Mouse (Mus musculus) heart, embryonic 13.5 days (tissue): ENCODE measurements at regions not wholly inside any gene's neighbourhood (a gene's known extent, or its start where the extent isn't known, plus 50 kb on each side); places are given as distances from the start of the nearest gene placed in this dataset.

ENCODE experiments used
- ATAC-seq: fragments of 200-750 bp; cut with Nextera tagmentation; 2 replicates; pipeline ENCODE4 v1.8.0; 2017; ENCODE audit warnings: moderate TSS enrichment; ENCODE audit not compliant: insufficient number of reproducible peaks, low FRiP score, low TSS enrichment; ENCODE audit errors: extremely low read depth
- H3K27ac ChIP-seq: fragments of 300-500 bp; sonication (generic); replicated peaks from 2 replicates; pipeline ENCODE4 v1.5.1; 2015; ENCODE audit warnings: moderate library complexity, mild to moderate bottlenecking, inconsistent platforms
- H3K27me3 ChIP-seq: fragments of 300-500 bp; sonication (generic); replicated peaks from 2 replicates; pipeline ENCODE4 v1.6.1; 2015; ENCODE audit warnings: mild to moderate bottlenecking, inconsistent platforms
- H3K36me3 ChIP-seq: fragments of 300-500 bp; sonication (generic); 2 replicates; pipeline ENCODE4 v1.6.1; 2015; ENCODE audit warnings: mild to moderate bottlenecking, inconsistent platforms
- H3K4me1 ChIP-seq: fragments of 300-500 bp; sonication (generic); 2 replicates; pipeline ENCODE4 v1.6.1; 2015; ENCODE audit warnings: inconsistent platforms
- H3K4me2 ChIP-seq: fragments of 300-500 bp; sonication (generic); 2 replicates; pipeline ENCODE4 v1.6.1; 2015; ENCODE audit warnings: inconsistent platforms, mild to moderate bottlenecking, moderate library complexity
- H3K4me3 ChIP-seq: fragments of 300-500 bp; sonication (generic); 2 replicates; pipeline ENCODE4 v1.5.1; 2015; ENCODE audit warnings: moderate library complexity, mild to moderate bottlenecking, inconsistent platforms
- H3K9ac ChIP-seq: fragments of 300-500 bp; sonication (generic); 2 replicates; pipeline ENCODE4 v1.6.1; 2015; ENCODE audit warnings: inconsistent platforms, mild to moderate bottlenecking, moderate library complexity
- H3K9me3 ChIP-seq: fragments of 300-500 bp; sonication (generic); 2 replicates; pipeline ENCODE4 v1.6.1; 2016; ENCODE audit warnings: inconsistent platforms
- WGBS: fragments of 180-500 bp; shearing (Covaris S2); methylation state at CpG from one replicate; pipeline ENCODE4 v1.1.7; 2015; ENCODE audit warnings: mixed read lengths; 5-methylcytosine and 5-hydroxymethylcytosine counted together

DNA sequence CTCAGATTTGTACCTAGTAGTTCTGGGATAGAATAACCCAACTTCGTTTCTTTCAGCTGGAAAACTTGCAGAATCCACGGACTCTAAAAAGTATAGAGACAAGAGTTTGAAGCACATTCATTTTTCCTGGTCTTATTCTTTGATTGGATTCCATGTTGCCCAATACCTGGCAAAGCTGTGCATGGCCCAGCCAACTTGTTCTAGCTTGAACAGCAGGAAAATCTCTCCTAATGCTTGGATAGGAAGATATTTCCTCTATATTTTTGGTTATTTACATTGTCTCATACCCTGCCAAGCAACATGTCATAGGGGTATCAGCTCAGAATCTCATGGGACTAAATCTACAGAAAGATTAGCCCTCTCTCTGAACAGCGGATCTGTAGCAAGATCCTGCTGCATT is 492.3 kb upstream of the Kif2a start:
- no peak overlapping the region for H3K4me3 ChIP-seq
- ATAC-seq: no peak
- H3K27ac ChIP-seq: no peak overlapping the region
- H3K27me3 ChIP-seq: no peaks in the 10 kb centered on the region; the same call in 1 of the 2 replicates
- H3K36me3 ChIP-seq: no peaks in the 10 kb centered on the region
- H3K9me3 ChIP-seq: no peaks in the 10 kb centered on the region
- 69% methylated on average over 3 of the region's 3 CpGs for WGBS
- no peaks in the 10 kb centered on the region for H3K4me1 ChIP-seq
- H3K4me2 ChIP-seq: no peak overlapping the region
- no peak overlapping the region for H3K9ac ChIP-seq

DNA sequence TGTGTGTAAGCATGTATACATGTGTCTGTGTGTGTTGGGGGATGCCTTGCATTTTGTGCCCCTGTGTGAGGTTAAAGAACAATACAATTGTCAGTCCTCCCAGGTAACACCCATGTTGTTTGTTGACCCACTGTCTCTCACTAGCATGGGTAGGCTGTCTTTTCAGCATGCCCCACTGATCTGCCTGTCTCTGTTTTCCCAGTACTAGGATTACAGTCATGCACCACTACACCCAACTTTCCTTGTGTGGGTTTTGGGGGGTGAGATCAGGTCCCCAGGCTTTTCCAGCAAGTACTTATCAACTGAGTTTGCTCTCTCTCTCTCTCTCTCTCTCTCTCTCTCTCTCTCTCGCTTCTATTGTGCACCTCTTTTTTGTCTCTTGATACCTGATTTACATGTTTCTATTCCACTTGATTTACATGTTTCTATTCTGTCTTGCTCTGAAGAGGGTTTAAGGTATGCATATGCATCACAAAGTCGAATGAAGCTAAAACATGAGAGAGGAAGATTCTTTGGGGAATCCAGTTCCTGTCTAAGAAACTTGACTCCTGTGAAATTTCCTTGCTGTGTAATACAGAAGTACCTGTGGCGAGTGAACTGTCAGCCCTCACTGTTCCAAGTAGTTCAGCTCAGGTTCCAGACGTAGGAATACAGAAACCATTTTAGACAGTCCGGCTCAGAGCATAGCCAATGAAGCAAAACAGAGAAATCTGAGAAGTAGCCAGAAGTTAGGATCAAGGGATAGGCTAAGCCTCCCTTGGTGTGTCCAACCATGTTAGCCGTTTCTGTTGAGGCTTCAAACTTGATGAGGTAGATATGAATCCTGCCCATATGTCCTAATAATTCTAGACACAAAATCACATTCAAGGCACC is 491.6 kb upstream of the Kif2a start:
- no peaks in the 10 kb centered on the region; the same call in 1 of the 2 replicates for H3K27me3 ChIP-seq
- H3K4me3 ChIP-seq: no peak overlapping the region
- H3K4me2 ChIP-seq: no peak overlapping the region
- no peaks in the 10 kb centered on the region for H3K9me3 ChIP-seq
- H3K27ac ChIP-seq: no peak overlapping the region
- H3K9ac ChIP-seq: no peak overlapping the region
- no peak for ATAC-seq
- no peaks in the 10 kb centered on the region for H3K36me3 ChIP-seq
- WGBS: 66% methylated on average over 6 of the region's 6 CpGs
- no peaks in the 10 kb centered on the region for H3K4me1 ChIP-seq

DNA sequence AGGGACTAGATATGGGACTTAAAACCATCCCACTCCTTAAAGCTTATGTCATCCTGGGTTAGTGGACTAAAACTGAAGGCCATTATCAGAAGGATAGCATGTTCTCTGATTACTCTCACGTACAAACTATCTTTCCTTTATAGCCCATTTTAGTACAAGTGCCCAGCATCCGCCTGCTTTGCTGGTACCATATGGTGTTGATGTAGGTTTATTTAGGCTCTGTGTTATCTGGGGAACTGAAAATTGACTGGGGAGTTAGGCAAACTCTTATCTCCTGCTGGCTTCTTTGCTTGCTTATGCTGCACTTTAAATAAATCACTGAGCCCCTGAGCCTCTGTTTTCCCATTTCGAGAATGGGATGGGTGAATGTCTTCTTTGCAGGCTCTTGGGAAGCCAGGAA is 485.4 kb upstream of the Kif2a start:
- no peak overlapping the region for H3K4me3 ChIP-seq
- WGBS: 11% methylated on average over 3 of the region's 3 CpGs
- H3K9me3 ChIP-seq: no peaks in the 10 kb centered on the region
- H3K36me3 ChIP-seq: no peaks in the 10 kb centered on the region
- peaks cover 8% of the 10 kb centered on the region; the same call in 1 of the 2 replicates for H3K4me1 ChIP-seq
- H3K4me2 ChIP-seq: no peak overlapping the region
- no peak overlapping the region for H3K27ac ChIP-seq
- H3K27me3 ChIP-seq: peaks cover 19% of the 10 kb centered on the region
- H3K9ac ChIP-seq: no peak overlapping the region
- ATAC-seq: no peak

DNA sequence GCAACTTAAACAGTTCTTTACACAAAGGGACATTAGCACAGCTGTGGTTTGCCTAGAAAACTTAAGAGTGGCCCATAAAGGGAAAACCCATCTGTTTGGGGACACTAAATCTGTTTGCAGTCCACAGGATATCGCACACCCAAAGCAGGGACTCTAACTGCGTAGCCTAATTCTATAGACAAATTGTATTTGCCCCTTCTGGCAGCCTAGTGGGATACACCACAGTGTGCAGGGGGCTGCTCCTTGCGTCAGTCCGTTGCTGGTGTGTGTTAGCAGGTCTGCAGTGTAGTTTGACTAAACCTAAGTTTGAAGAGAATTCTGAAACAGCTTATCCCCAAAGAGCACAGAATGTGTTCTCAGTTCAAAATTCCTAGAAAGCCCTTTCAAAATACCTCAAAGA is 484.9 kb upstream of the Kif2a start:
- ATAC-seq: no peak
- H3K4me3 ChIP-seq: no peak overlapping the region

GRCm38 (mm10) chr13:107505318-107505717 is 483.4 kb upstream of the Kif2a start:
- Histone ChIP-seq H3K36me3 (no peaks in the 10 kb centered on the region), H3K27me3 (peaks cover 26% of the 10 kb centered on the region; the same call in 1 of the 2 replicates), H3K9me3 (no peaks in the 10 kb centered on the region), H3K4me1 (peaks cover 8% of the 10 kb centered on the region; the same call in 1 of the 2 replicates), H3K27ac (no peak overlapping the region), H3K9ac (no peak overlapping the region), H3K4me3 (no peak overlapping the region), H3K4me2 (no peak overlapping the region)
- ATAC-seq: no peak

More for the DNA sequence above, 484.9 kb upstream of the Kif2a start:
- no peaks in the 10 kb centered on the region for H3K36me3 ChIP-seq
- H3K27ac ChIP-seq: no peak overlapping the region
- no peak overlapping the region for H3K4me2 ChIP-seq
- no peak overlapping the region for H3K9ac ChIP-seq
- peaks cover 8% of the 10 kb centered on the region; the same call in 1 of the 2 replicates for H3K4me1 ChIP-seq
- peaks cover 19% of the 10 kb centered on the region; the same call in 1 of the 2 replicates for H3K27me3 ChIP-seq
- no peaks in the 10 kb centered on the region for H3K9me3 ChIP-seq
- 53% methylated on average over 4 of the region's 4 CpGs for WGBS

DNA sequence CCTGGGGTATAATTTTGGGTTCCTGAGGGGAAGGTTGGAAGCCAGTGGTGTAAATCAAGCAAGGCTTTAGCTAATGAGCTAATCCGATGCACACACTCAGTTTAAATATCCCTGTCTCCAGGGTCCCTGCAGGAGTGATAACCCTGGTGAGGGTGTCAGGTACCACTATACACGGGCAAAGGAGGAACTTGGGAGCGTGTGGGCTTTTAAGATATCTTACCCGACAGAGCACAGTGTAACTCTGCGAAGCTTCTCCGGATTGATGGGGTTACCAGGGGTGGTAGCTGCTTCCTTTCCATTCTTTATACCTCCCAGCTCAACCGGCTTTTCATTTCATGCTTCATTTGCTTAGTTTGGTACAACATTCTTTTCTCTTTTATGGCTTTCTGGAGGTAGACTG is 480.3 kb upstream of the Kif2a start:
- Histone ChIP-seq H3K36me3 (no peaks in the 10 kb centered on the region), H3K9ac (no peak overlapping the region), H3K4me2 (no peak overlapping the region), H3K4me3 (no peak overlapping the region), H3K4me1 (0 out of 2 replicates have a peak, but pooled peaks cover 1% of the 10 kb centered on the region), H3K27me3 (peaks cover 22% of the 10 kb centered on the region; the same call in 1 of the 2 replicates), H3K9me3 (no peaks in the 10 kb centered on the region), H3K27ac (no peak overlapping the region)
- no peak for ATAC-seq
- WGBS: 31% methylated on average over 7 of the region's 7 CpGs

DNA sequence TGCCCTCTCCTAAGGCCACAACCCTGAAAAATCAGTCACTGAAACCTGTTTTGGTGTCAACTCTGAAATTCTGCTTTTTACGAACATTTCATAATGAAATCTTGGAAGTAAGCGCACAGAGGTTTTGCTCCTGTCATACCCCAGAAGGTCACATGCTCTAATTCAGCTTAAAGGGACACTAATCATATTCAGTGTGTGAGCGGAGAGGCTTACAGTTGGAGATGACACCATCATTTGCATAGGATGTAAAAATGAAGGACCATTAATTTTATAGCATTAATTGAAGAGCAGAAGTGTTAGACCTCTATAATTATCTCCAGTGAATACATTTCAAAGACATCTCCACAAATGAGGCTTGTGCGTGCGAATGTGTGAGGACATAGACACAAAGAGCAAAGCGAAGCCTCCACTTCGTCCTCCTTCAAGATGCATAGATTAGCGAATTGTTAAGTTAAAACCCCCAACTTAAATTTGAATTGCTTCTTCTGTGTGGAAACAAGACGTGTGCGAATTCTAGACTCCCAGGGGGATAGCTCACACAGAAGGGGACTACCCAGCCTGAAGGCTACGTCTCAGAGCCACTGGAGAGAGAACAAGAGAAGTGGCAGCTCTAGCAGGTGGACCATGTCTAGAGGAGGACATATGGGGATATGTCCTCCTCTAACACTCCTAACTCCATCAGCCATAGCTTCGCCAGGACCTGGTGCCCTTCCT is 479.0 kb upstream of the Kif2a start:
- H3K36me3 ChIP-seq: no peaks in the 10 kb centered on the region
- H3K4me1 ChIP-seq: no peaks in the 10 kb centered on the region
- no peak overlapping the region for H3K27ac ChIP-seq
- H3K27me3 ChIP-seq: peaks cover 22% of the 10 kb centered on the region; the same call in 1 of the 2 replicates
- ATAC-seq: no peak
- no peak overlapping the region for H3K9ac ChIP-seq
- H3K4me2 ChIP-seq: no peak overlapping the region
- no peaks in the 10 kb centered on the region for H3K9me3 ChIP-seq
- H3K4me3 ChIP-seq: no peak overlapping the region
- 80% methylated on average over 12 of the region's 12 CpGs for WGBS

DNA sequence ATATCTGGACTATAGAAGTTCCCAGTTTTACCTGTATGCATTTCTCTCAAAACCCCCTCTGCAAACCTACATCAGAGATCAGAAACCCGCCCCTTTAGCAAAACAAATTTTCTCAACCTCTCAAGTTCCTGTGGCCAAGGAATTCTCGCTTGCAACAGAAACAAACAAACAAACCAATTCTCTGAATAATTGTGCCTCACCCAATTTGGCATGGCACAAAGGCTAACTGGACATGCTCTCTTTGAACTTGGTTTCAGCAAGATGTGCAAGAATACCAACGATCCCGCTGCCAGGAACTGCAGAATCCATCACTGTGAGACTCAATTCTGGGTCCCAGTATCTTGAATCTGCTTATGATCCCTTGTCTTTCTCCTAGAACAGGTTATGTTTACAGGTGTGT is 477.4 kb upstream of the Kif2a start:
- no peak overlapping the region for H3K27ac ChIP-seq
- H3K36me3 ChIP-seq: no peaks in the 10 kb centered on the region
- no peak for ATAC-seq
- H3K4me3 ChIP-seq: no peak overlapping the region
- no peak overlapping the region for H3K9ac ChIP-seq
- H3K4me2 ChIP-seq: no peak overlapping the region
- no peaks in the 10 kb centered on the region for H3K9me3 ChIP-seq
- H3K27me3 ChIP-seq: peaks cover 22% of the 10 kb centered on the region; the same call in 1 of the 2 replicates
- no peaks in the 10 kb centered on the region for H3K4me1 ChIP-seq
- WGBS: 59% methylated on average over 4 of the region's 4 CpGs

DNA sequence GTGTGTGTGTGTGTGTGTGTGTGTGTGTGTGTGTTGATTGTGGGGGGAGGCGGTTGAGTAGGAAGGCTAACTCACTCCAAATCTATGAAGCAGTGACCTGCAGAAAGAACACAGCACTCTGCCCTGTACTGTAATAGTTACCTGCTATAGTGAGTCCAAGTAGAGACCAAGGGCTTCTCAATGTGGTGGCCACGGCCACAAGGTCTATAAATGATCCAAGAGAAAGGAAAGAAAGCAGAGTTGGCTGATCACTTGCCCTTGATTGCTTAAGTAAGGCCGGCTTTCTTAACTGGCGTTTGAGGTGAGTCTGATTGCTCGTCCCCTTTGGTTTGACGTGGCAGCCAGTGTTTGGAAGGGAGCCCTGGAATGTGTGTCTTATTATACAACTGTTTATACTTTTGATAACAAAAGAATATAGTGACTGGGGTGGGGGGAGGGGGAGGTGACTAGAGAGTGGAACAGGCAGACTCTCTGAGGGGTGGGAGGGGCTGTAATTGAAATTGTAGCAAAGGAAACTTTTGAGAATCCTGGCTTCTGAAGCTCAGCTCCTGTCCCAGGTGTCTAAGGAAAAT is 473.3 kb upstream of the Kif2a start:
- H3K27ac ChIP-seq: no peak overlapping the region
- no peak overlapping the region for H3K4me3 ChIP-seq
- H3K27me3 ChIP-seq: no peaks in the 10 kb centered on the region
- no peaks in the 10 kb centered on the region for H3K9me3 ChIP-seq
- WGBS: 47% methylated on average over 6 of the region's 6 CpGs
- H3K4me2 ChIP-seq: no peak overlapping the region
- no peak overlapping the region for H3K9ac ChIP-seq
- ATAC-seq: no peak
- no peaks in the 10 kb centered on the region for H3K36me3 ChIP-seq
- no peaks in the 10 kb centered on the region for H3K4me1 ChIP-seq

DNA sequence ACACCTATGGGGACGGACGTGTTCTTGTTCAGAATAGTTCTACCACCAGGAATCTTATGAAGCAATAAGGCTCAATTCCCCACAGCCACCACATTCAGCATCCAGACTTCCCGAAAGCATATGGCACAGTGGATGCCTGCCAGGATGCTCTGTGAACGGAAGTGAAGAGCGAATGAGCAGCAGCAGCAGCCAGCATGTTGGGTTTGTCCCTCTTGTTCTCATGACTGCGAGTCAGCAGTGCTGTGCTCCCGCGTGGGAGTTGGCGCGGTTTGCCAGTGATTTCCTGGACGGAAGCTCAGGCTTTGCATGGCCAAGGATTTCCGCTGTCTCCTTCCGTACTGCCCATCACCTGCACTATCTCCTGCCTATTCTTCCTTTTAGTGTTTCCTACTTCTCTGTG is 471.8 kb upstream of the Kif2a start:
- Histone ChIP-seq H3K9ac (no peak overlapping the region), H3K4me1 (no peaks in the 10 kb centered on the region), H3K4me3 (no peak overlapping the region), H3K4me2 (no peak overlapping the region), H3K36me3 (no peaks in the 10 kb centered on the region), H3K27ac (no peak overlapping the region), H3K9me3 (no peaks in the 10 kb centered on the region), H3K27me3 (no peaks in the 10 kb centered on the region)
- no peak for ATAC-seq
- 68% methylated on average over 13 of the region's 13 CpGs for WGBS

- Histone ChIP-seq H3K4me2 (no peak overlapping the region), H3K36me3 (no peaks in the 10 kb centered on the region), H3K9ac (no peak overlapping the region), H3K27ac (no peak overlapping the region), H3K4me1 (no peaks in the 10 kb centered on the region), H3K27me3 (no peaks in the 10 kb centered on the region), H3K4me3 (no peak overlapping the region), H3K9me3 (no peaks in the 10 kb centered on the region)
- no peak for ATAC-seq
- 79% methylated on average over 4 of the region's 4 CpGs for WGBS
Measured at GRCm38 (mm10) chr13:107492448-107492847, 470.5 kb upstream of the Kif2a start.
